Mouse (Mus musculus): ENCODE results near the gene C1rb.
"Not testable (repeated sequence)": the region's sequence is repeated elsewhere in the genome, so short reads cannot be mapped to it uniquely, and the experiment has no call there.

GRCm38 (mm10) chr6:124575155-124575678 is 5.1 kb downstream of the C1rb start:
- not testable (repeated sequence) for TF ChIP-seq CTCF (IDR thresholded peaks at IDR 0.05; ENCODE audit: extremely low read depth, insufficient read length, insufficient replicate concordance, low read depth, low read length); POLR2A (IDR thresholded peaks at IDR 0.05; ENCODE audit: low read depth, low read length)

All from small intestine, adult 2 months (tissue).